Mouse (Mus musculus): ENCODE measurements around the gene Pdss2. TPM values are rescaled to one million over a fixed set of nuclear protein-coding genes. Genes with fewer than 3 reads are reported as not detected.

Pdss2 gene
- total and polyA plus RNA-seq, 2 experiments from 2014 or later: 17.4 to 20.9 TPM

DNA sequence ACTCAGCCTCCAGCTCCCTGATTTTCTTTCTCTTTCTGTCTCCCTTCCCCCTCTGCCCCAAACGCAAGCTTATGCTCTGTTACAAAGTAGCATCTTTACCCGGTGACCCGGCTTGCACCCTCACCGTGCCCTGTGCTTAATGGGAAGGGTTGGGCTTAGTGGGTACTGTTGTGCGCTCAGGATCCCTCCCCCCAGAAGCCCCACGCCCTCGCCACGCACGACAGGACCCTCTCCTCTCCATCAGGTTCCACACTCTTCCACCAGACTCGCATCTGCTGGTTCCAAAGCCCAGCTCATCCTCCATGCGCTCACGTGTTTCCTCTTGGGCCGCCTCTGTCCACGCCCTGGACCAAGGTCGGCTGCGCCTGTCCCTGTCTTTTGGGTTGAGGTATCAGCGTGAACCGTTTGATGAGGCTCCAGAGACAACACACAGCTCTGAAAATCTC, 46.1 kb upstream of the Pdss2 start:
- H3K9me3 ChIP-seq (ENCODE audit: low read length): no peaks in the 10 kb centered on the region
- H3K27me3 ChIP-seq (ENCODE audit: insufficient read depth, low read length): no peaks in the 10 kb centered on the region
- WGBS: 1% methylated on average over 18 of the region's 18 CpGs
- H3K4me3 ChIP-seq (ENCODE audit: low read length): peak overlapping the region; percentile 74
- H3K27ac ChIP-seq: peak overlapping the region; percentile 92
- ATAC-seq: peak; percentile 49
- no peak for TF ChIP-seq CTCF (IDR thresholded peaks at IDR 0.05; ENCODE audit: low read depth)
- H3K9ac ChIP-seq (replicated peaks; ENCODE audit: low read length): peak overlapping the region; percentile 86
- H3K4me2 ChIP-seq (ENCODE audit: low read depth, low read length): peak overlapping the region; percentile 83
- peaks cover 6% of the 10 kb centered on the region; the same call in 1 of the 2 replicates for H3K4me1 ChIP-seq (ENCODE audit: insufficient read depth, low read length)
- no peaks in the 10 kb centered on the region for H3K36me3 ChIP-seq (ENCODE audit: insufficient read depth, low read length)
- DNase-seq (ENCODE audit: low spot score): peak; percentile 49

DNA sequence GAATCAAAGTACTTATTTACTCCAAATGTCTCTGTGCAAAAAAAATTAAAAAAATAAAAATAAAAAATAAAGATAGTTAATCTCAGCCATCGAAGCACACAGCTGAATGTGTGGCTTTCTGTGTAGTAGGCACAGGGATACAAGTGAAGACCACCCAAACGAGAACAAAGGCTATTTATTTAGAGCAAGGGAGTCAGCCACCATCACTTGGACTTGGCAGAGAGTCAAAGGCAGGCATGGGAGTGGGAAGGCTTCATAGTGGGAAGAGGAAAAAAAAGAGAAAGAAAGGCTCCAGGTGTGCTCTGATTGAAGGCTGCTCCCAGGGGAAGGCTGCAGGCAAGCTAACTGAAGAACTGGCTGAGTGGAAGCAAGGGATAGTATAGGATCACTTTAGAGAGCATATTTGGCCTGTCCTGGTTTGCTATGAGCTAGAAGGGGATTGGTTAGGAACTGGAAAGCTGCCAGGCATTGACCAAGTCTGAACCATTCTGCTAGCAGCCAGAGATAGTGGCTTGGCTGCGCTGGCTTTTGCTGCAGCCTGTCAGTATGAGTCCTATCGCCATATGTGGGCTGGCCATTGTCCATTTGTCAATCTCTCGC, 40.9 kb upstream of the Pdss2 start:
- Histone ChIP-seq H3K27me3 (ENCODE audit: insufficient read depth, low read length) (no peaks in the 10 kb centered on the region), H3K36me3 (ENCODE audit: insufficient read depth, low read length) (no peaks in the 10 kb centered on the region), H3K27ac (peak overlapping the region; percentile 54; the same call in 1 of the 2 replicates), H3K9ac (replicated peaks; ENCODE audit: low read length) (no peak overlapping the region), H3K9me3 (ENCODE audit: low read length) (no peaks in the 10 kb centered on the region), H3K4me1 (ENCODE audit: insufficient read depth, low read length) (peaks cover 7% of the 10 kb centered on the region), H3K4me3 (ENCODE audit: low read length) (no peak overlapping the region), H3K4me2 (ENCODE audit: low read depth, low read length) (0 out of 2 replicates have a peak overlapping the region, but pooled peaks have one; percentile 25)
- 21% methylated on average over 5 of the region's 5 CpGs for WGBS
- ATAC-seq (peak; percentile 55; the same call in 1 of the 2 replicates), DNase-seq (ENCODE audit: low spot score) (peak; percentile 77)
- no peak for TF ChIP-seq CTCF (IDR thresholded peaks at IDR 0.05; ENCODE audit: low read depth)

DNA sequence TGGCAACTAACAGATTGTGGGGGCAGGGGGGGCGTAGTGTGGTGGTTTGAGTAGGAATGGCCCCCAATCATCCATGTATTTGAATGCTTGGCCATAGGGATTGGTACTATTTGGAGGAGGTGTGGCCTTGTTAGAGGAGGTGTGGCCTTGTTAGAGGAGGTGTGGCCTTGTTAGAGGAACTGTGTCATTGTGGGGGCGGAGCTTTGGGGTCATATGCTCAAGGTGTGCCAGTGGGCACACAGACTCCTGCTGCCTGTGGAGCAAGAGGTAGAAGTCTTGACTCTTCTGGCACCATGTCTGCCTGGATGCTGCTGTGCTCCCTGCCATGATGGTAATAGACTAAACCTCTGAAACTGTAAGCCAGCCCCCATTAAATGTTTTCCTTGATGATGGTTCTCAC, 21.1 kb upstream of the Pdss2 start:
- no peak overlapping the region for H3K9ac ChIP-seq (replicated peaks; ENCODE audit: low read length)
- ATAC-seq: no peak
- H3K9me3 ChIP-seq (ENCODE audit: low read length): no peaks in the 10 kb centered on the region
- H3K36me3 ChIP-seq (ENCODE audit: insufficient read depth, low read length): no peaks in the 10 kb centered on the region
- no peaks in the 10 kb centered on the region for H3K4me1 ChIP-seq (ENCODE audit: insufficient read depth, low read length)
- H3K4me3 ChIP-seq (ENCODE audit: low read length): no peak overlapping the region
- no peak for DNase-seq (ENCODE audit: low spot score)
- no peaks in the 10 kb centered on the region for H3K27me3 ChIP-seq (ENCODE audit: insufficient read depth, low read length)
- TF ChIP-seq CTCF (IDR thresholded peaks at IDR 0.05; ENCODE audit: low read depth): no peak
- 88% methylated on average over 2 of the region's 2 CpGs for WGBS
- H3K4me2 ChIP-seq (ENCODE audit: low read depth, low read length): no peak overlapping the region
- no peak overlapping the region for H3K27ac ChIP-seq

DNA sequence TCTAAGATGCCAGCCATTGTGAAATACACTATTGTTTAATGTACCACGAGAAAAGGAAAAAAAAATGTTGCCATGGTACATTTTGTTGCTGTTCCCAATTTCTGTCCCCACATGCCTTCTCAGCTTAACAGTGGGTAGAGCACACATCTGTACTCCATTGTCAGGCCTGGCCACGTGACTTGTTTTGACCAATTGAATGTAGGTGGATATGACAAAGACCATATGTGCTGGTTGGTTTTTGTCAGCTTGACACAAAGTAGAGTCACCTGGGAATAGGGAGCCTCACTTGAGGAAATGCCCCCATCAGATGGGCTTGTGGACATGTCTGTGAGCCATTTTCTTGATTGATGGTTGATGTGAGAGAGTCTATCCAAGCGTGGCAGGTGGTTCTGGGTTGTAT, 17.4 kb upstream of the Pdss2 start:
- no peak overlapping the region for H3K4me2 ChIP-seq (ENCODE audit: low read depth, low read length)
- H3K9ac ChIP-seq (replicated peaks; ENCODE audit: low read length): no peak overlapping the region
- H3K4me3 ChIP-seq (ENCODE audit: low read length): no peak overlapping the region
- TF ChIP-seq CTCF (IDR thresholded peaks at IDR 0.05; ENCODE audit: low read depth): no peak
- WGBS: 80% methylated on average over 3 of the region's 3 CpGs
- H3K27ac ChIP-seq: no peak overlapping the region
- H3K27me3 ChIP-seq (ENCODE audit: insufficient read depth, low read length): no peaks in the 10 kb centered on the region
- H3K4me1 ChIP-seq (ENCODE audit: insufficient read depth, low read length): no peaks in the 10 kb centered on the region
- H3K36me3 ChIP-seq (ENCODE audit: insufficient read depth, low read length): no peaks in the 10 kb centered on the region
- ATAC-seq (no peak), DNase-seq (ENCODE audit: low spot score) (no peak)
- H3K9me3 ChIP-seq (ENCODE audit: low read length): 0 out of 2 replicates have a peak, but pooled peaks cover under 1% of the 10 kb centered on the region

DNA sequence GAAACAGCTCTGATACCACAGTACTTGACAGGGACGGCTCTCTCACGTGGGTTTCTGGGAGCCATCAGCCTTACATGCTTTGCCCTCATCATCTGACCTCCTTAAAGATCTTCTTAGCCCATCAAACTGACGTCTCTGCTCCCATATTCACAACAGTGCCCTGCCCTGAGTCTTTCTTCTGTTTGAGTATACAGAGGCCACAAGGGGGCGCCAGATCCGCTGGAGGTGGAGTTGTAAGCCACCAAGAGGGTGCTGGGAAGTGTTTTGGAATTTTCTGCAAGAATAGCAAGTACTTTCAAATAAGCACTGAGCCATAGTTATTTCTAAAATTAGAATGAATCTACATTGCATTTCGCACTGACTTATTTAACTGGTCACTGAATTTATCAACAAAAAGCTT, 9.4 kb upstream of the Pdss2 start:
- peak; percentile 28 for DNase-seq (ENCODE audit: low spot score)
- H3K36me3 ChIP-seq (ENCODE audit: insufficient read depth, low read length): no peaks in the 10 kb centered on the region
- TF ChIP-seq CTCF (IDR thresholded peaks at IDR 0.05; ENCODE audit: low read depth): peak; percentile 49
- 0 out of 2 replicates have a peak, but pooled peaks cover 2% of the 10 kb centered on the region for H3K9me3 ChIP-seq (ENCODE audit: low read length)
- WGBS: 25% methylated on average over 6 of the region's 6 CpGs
- no peak overlapping the region for H3K27ac ChIP-seq
- H3K9ac ChIP-seq (replicated peaks; ENCODE audit: low read length): no peak overlapping the region
- H3K27me3 ChIP-seq (ENCODE audit: insufficient read depth, low read length): no peaks in the 10 kb centered on the region
- no peak overlapping the region for H3K4me3 ChIP-seq (ENCODE audit: low read length)
- H3K4me2 ChIP-seq (ENCODE audit: low read depth, low read length): no peak overlapping the region
- H3K4me1 ChIP-seq (ENCODE audit: insufficient read depth, low read length): no peaks in the 10 kb centered on the region
- ATAC-seq: no peak

DNA sequence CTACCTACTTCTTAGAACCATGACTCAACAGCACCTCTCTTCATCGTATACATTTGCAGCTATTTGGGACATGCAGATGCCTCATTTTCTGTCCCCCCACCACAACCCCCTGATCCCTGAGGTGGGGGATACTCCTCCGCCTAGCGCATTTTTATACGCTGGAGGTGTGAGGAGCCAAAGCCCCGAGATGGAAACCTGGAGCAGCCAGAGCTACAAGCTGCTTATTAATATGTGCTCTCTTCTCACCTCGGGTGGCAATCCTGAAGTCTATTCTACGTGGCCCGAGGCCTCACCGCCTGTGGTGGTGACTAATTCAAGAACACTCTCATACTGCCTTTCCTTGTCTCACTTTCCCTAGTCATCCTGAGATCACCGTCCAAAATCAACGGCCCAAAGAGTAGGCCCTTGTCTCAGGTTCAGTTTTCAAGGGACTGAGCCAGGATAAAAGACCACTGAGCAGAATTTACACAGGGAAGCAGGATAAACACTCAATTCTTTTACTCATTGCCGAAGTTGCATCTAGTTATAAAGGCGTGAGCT, 3.9 kb upstream of the Pdss2 start:
- H3K4me2 ChIP-seq (ENCODE audit: low read depth, low read length): no peak overlapping the region
- WGBS: 93% methylated on average over 13 of the region's 13 CpGs
- H3K36me3 ChIP-seq (ENCODE audit: insufficient read depth, low read length): no peaks in the 10 kb centered on the region

DNA sequence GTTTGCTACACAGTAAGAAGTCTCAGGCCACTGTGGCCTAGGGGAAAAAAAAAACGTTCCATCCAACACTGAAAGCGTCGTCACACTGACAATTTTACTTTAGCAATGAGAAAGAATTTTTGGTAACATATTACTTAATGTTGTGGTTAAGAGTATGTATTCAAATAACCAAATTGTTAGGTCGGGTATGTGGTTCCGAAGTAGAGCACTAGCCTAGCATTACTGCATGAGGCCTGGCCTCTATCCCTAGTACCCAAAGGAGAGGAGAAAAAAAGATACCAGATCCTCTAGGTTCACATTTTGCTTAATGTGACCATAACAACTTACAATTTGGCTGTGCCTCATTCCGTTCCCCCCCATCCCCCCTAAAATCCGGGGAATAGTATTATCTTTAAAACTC, 807 bp upstream of the Pdss2 start:
- Histone ChIP-seq H3K27ac (peak overlapping the region; percentile 96), H3K9me3 (ENCODE audit: low read length) (no peaks in the 10 kb centered on the region), H3K9ac (replicated peaks; ENCODE audit: low read length) (peak overlapping the region; percentile 95), H3K4me1 (ENCODE audit: insufficient read depth, low read length) (peaks cover 3% of the 10 kb centered on the region; the same call in 1 of the 2 replicates), H3K27me3 (ENCODE audit: insufficient read depth, low read length) (no peaks in the 10 kb centered on the region), H3K4me2 (ENCODE audit: low read depth, low read length) (peak overlapping the region; percentile 95), H3K4me3 (ENCODE audit: low read length) (peak overlapping the region; percentile 88), H3K36me3 (ENCODE audit: insufficient read depth, low read length) (no peaks in the 10 kb centered on the region)
- ATAC-seq (no peak), DNase-seq (ENCODE audit: low spot score) (peak; percentile 18)
- no peak for TF ChIP-seq CTCF (IDR thresholded peaks at IDR 0.05; ENCODE audit: low read depth)
- WGBS: 18% methylated on average over 7 of the region's 7 CpGs

More for the DNA sequence above, 3.9 kb upstream of the Pdss2 start:
- Histone ChIP-seq H3K9ac (replicated peaks; ENCODE audit: low read length) (no peak overlapping the region), H3K27ac (no peak overlapping the region), H3K4me3 (ENCODE audit: low read length) (no peak overlapping the region), H3K27me3 (ENCODE audit: insufficient read depth, low read length) (no peaks in the 10 kb centered on the region), H3K9me3 (ENCODE audit: low read length) (no peaks in the 10 kb centered on the region), H3K4me1 (ENCODE audit: insufficient read depth, low read length) (peaks cover 3% of the 10 kb centered on the region; the same call in 1 of the 2 replicates)
- ATAC-seq (no peak), DNase-seq (ENCODE audit: low spot score) (no peak)
- TF ChIP-seq CTCF (IDR thresholded peaks at IDR 0.05; ENCODE audit: low read depth): no peak

Data from hindbrain, postnatal 0 days (tissue).